Mouse (Mus musculus): ENCODE data around the gene Gm42669. TPM values are rescaled to one million over a fixed set of nuclear protein-coding genes. Genes with fewer than 3 reads are reported as not detected.

Gene Gm42669
- polyA plus RNA-seq, 2 experiments: 0.02 to 0.06 TPM

- Histone ChIP-seq H3K36me3 (replicated peaks; ENCODE audit: control insufficient read depth, insufficient read depth, low read depth) (no peaks in the 10 kb centered on the region), H3K27ac (no peak overlapping the region), H3K9ac (replicated peaks) (no peak overlapping the region), H3K9me3 (ENCODE audit: control insufficient read depth, low read length) (no peaks in the 10 kb centered on the region), H3K4me1 (replicated peaks; ENCODE audit: control insufficient read depth in 2 of 2, insufficient read depth in 2 of 2, low read length in 1 of 2) (no peaks in the 10 kb centered on the region; a peak in 1 of 4 replicates), H3K4me2 (ENCODE audit: low read depth) (no peak overlapping the region), H3K4me3 (ENCODE audit: insufficient read depth in 1 of 2, low read depth in 2 of 2, low read length in 2 of 2) (no peak overlapping the region), H3K27me3 (ENCODE audit: control insufficient read depth, insufficient read depth, low read length) (no peaks in the 10 kb centered on the region)
- ATAC-seq (ENCODE audit: insufficient read depth): no peak
- no peak for DNase-seq (ENCODE audit: low read depth in 3 of 3, low spot score in 3 of 3)
- WGBS (ENCODE audit: insufficient replicate concordance): 74% methylated on average over 1 of the region's 1 CpGs
- no peak for TF ChIP-seq EP300 (IDR thresholded peaks at IDR 0.05; ENCODE audit: low read depth)
- no peak for TF ChIP-seq CTCF (IDR thresholded peaks at IDR 0.05; ENCODE audit: low read depth)
These were observed 8.7 kb downstream of the Gm42669 start for GRCm38 (mm10) chr5:107516087-107516486.

GRCm38 (mm10) chr5:107518602-107519001, 11.2 kb downstream of the Gm42669 start:
- WGBS (ENCODE audit: insufficient replicate concordance): 70% methylated on average over 4 of the region's 4 CpGs

GRCm38 (mm10) chr5:107521386-107521785, 14.0 kb downstream of the Gm42669 start:
- DNase-seq (ENCODE audit: low read depth in 3 of 3, low spot score in 3 of 3) (no peak), ATAC-seq (ENCODE audit: insufficient read depth) (no peak)
- H3K9ac ChIP-seq (replicated peaks): no peak overlapping the region
- H3K36me3 ChIP-seq (replicated peaks; ENCODE audit: control insufficient read depth, insufficient read depth, low read depth): no peaks in the 10 kb centered on the region
- H3K4me1 ChIP-seq (replicated peaks; ENCODE audit: control insufficient read depth in 2 of 2, insufficient read depth in 2 of 2, low read length in 1 of 2): peaks cover 0 to 1% of the 10 kb centered on the region in 2 experiments; a peak in 1 of 4 replicates
- WGBS (ENCODE audit: insufficient replicate concordance): 60% methylated on average over 6 of the region's 6 CpGs
- no peak overlapping the region for H3K4me3 ChIP-seq (ENCODE audit: insufficient read depth in 1 of 2, low read depth in 2 of 2, low read length in 2 of 2)
- H3K4me2 ChIP-seq (ENCODE audit: low read depth): no peak overlapping the region
- no peaks in the 10 kb centered on the region for H3K27me3 ChIP-seq (ENCODE audit: control insufficient read depth, insufficient read depth, low read length)
- no peaks in the 10 kb centered on the region for H3K9me3 ChIP-seq (ENCODE audit: control insufficient read depth, low read length)
- TF ChIP-seq EP300 (IDR thresholded peaks at IDR 0.05; ENCODE audit: low read depth) (no peak), CTCF (IDR thresholded peaks at IDR 0.05; ENCODE audit: low read depth) (no peak)
- H3K27ac ChIP-seq: no peak overlapping the region

More at GRCm38 (mm10) chr5:107518602-107519001, 11.2 kb downstream of the Gm42669 start:
- H3K36me3 ChIP-seq (replicated peaks; ENCODE audit: control insufficient read depth, insufficient read depth, low read depth): no peaks in the 10 kb centered on the region
- TF ChIP-seq CTCF (IDR thresholded peaks at IDR 0.05; ENCODE audit: low read depth): no peak
- TF ChIP-seq EP300 (IDR thresholded peaks at IDR 0.05; ENCODE audit: low read depth): no peak
- H3K9ac ChIP-seq (replicated peaks): no peak overlapping the region
- DNase-seq (ENCODE audit: low read depth in 3 of 3, low spot score in 3 of 3) (no peak), ATAC-seq (ENCODE audit: insufficient read depth) (no peak)
- H3K9me3 ChIP-seq (ENCODE audit: control insufficient read depth, low read length): no peaks in the 10 kb centered on the region
- no peak overlapping the region for H3K4me2 ChIP-seq (ENCODE audit: low read depth)
- H3K27ac ChIP-seq: no peak overlapping the region
- H3K27me3 ChIP-seq (ENCODE audit: control insufficient read depth, insufficient read depth, low read length): no peaks in the 10 kb centered on the region
- no peak overlapping the region for H3K4me3 ChIP-seq (ENCODE audit: insufficient read depth in 1 of 2, low read depth in 2 of 2, low read length in 2 of 2)
- H3K4me1 ChIP-seq (replicated peaks; ENCODE audit: control insufficient read depth in 2 of 2, insufficient read depth in 2 of 2, low read length in 1 of 2): no peaks in the 10 kb centered on the region; a peak in 2 of 4 replicates

- Histone ChIP-seq H3K36me3 (replicated peaks; ENCODE audit: control insufficient read depth, insufficient read depth, low read depth) (no peaks in the 10 kb centered on the region), H3K4me1 (replicated peaks; ENCODE audit: control insufficient read depth in 2 of 2, insufficient read depth in 2 of 2, low read length in 1 of 2) (peaks cover 0 to 1% of the 10 kb centered on the region in 2 experiments; a peak in 1 of 4 replicates), H3K9me3 (ENCODE audit: control insufficient read depth, low read length) (no peaks in the 10 kb centered on the region), H3K9ac (replicated peaks) (no peak overlapping the region), H3K27me3 (ENCODE audit: control insufficient read depth, insufficient read depth, low read length) (no peaks in the 10 kb centered on the region), H3K27ac (no peak overlapping the region), H3K4me3 (ENCODE audit: insufficient read depth in 1 of 2, low read depth in 2 of 2, low read length in 2 of 2) (no peak overlapping the region), H3K4me2 (ENCODE audit: low read depth) (no peak overlapping the region)
- no peak for DNase-seq (ENCODE audit: low read depth in 3 of 3, low spot score in 3 of 3)
- 43% methylated on average over 7 of the region's 7 CpGs for WGBS (ENCODE audit: insufficient replicate concordance)
- no peak for TF ChIP-seq CTCF (IDR thresholded peaks at IDR 0.05; ENCODE audit: low read depth)
- TF ChIP-seq EP300 (IDR thresholded peaks at IDR 0.05; ENCODE audit: low read depth): no peak
- ATAC-seq (ENCODE audit: insufficient read depth): no peak
These were observed 14.5 kb downstream of the Gm42669 start for GRCm38 (mm10) chr5:107521897-107522296.

DNA sequence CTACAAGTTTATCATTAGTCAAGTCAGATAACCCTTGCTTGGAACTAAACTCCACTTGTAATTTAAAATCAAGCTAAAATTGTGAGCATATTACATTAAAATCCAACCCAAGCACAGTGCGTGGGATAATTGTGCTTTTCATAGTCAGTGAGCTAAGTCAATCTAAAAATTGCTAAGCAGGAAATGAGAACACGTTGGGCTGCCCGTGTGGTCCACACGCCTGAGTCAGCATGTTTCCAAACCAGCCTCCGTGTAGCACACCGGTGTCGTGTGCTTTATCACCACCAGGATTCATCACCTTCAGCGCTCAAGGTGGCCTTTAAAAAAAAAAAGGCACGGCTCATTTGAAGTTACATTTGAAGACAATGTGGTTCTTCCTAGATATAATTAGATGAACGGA, 16.9 kb downstream of the Gm42669 start:
- H3K9ac ChIP-seq (replicated peaks): no peak overlapping the region
- WGBS (ENCODE audit: insufficient replicate concordance): 45% methylated on average over 10 of the region's 10 CpGs
- H3K4me2 ChIP-seq (ENCODE audit: low read depth): no peak overlapping the region
- H3K27me3 ChIP-seq (ENCODE audit: control insufficient read depth, insufficient read depth, low read length): no peaks in the 10 kb centered on the region
- TF ChIP-seq CTCF (IDR thresholded peaks at IDR 0.05; ENCODE audit: low read depth): no peak
- no peak for TF ChIP-seq EP300 (IDR thresholded peaks at IDR 0.05; ENCODE audit: low read depth)
- no peaks in the 10 kb centered on the region for H3K36me3 ChIP-seq (replicated peaks; ENCODE audit: control insufficient read depth, insufficient read depth, low read depth)
- H3K9me3 ChIP-seq (ENCODE audit: control insufficient read depth, low read length): no peaks in the 10 kb centered on the region
- no peak overlapping the region for H3K4me3 ChIP-seq (ENCODE audit: insufficient read depth in 1 of 2, low read depth in 2 of 2, low read length in 2 of 2)
- H3K4me1 ChIP-seq (replicated peaks; ENCODE audit: control insufficient read depth in 2 of 2, insufficient read depth in 2 of 2, low read length in 1 of 2): peaks cover 0 to 1% of the 10 kb centered on the region in 2 experiments; a peak in 1 of 4 replicates
- no peak for DNase-seq (ENCODE audit: low read depth in 3 of 3, low spot score in 3 of 3)
- no peak overlapping the region for H3K27ac ChIP-seq
- no peak for ATAC-seq (ENCODE audit: insufficient read depth)
